Mouse (Mus musculus) thymus, adult 2 months (tissue): ENCODE measurements at regions not wholly inside any gene's neighbourhood (a gene's known extent, or its start where the extent isn't known, plus 50 kb on each side); places are given as distances from the start of the nearest gene placed in this dataset.

Experiments used
- CTCF ChIP-seq: fragments of 200-500 bp; IDR thresholded peaks from 2 replicates; pipeline ENCODE4 v1.5.1; 2012; ENCODE audit warnings: mild to moderate bottlenecking, control low read depth, low read length, moderate library complexity, borderline replicate concordance; ENCODE audit not compliant: control insufficient read depth, poor library complexity, insufficient read depth; ENCODE audit errors: extremely low read depth
- POLR2A ChIP-seq: fragments of 200-500 bp; IDR thresholded peaks from 2 replicates; pipeline ENCODE4 v1.6.1; 2012; ENCODE audit warnings: mild to moderate bottlenecking, low read length, control low read depth, moderate library complexity; ENCODE audit not compliant: control insufficient read depth, poor library complexity, insufficient read depth; ENCODE audit errors: extremely low read depth

- no peak for TF ChIP-seq CTCF
- TF ChIP-seq POLR2A: no peak
Measured at GRCm38 (mm10) chr10:26544061-26544460, 168.3 kb upstream of the L3mbtl3 start.
